Mouse (Mus musculus): ENCODE measurements around the gene Ssb. TPM values are rescaled to one million over a fixed set of nuclear protein-coding genes. Genes with fewer than 3 reads are reported as not detected.
A peak's percentile ranks its signal among the peaks of the same experiment; 100 is the strongest.
"Not testable (repeated sequence)": the region's sequence is repeated elsewhere in the genome, so short reads cannot be mapped to it uniquely, and the experiment has no call there.

The Ssb gene
- total RNA-seq, 2 experiments from 2014 or later: 175 to 188 TPM

DNA sequence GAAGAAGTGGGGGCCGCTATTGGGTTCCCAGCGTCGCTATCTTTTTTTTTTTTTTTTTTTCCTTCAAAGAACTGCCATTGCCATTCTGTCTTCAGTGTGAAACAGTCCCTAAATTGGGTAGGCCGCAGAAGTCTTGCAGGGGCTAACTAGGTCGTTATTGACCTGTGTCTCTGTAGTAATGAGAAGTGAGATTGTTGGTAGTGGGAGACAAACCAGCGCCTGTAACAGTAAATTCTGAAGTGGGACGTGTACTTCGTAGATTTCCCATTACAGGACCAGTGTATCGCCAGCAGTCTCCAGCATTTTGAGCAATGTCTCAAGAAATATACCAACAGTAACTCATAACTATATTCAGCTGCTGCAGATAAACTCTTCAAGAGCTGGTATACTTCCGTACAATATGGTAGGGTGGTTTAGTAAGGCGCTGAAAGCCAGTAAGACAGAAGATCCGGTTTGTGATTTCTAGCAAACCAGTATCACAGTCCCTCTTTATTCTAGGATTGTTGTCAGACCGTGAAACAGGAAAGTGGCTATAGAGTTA is 825 bp downstream of the Ssb start:
- DNase-seq: no peak

DNA sequence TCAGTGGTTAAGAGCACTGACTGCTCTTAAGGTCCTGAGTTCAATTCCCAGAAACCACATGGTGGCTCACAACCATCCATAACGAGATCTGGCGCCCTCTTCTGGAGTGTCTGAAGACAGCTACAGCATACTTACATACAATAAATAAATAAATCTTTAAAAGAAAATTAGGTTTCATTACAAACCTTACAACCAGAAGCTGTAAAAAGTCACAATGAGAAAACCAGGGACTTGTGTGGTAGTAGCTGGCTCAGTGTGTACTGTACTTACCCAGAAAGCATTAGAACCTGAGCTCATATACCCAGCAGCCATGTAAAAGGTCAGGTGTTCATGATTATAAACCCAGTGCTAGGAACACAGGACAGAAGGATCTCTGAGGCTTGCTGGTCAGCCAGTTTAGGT is 22.6 kb downstream of the Ssb start:
- DNase-seq: peak in 1 of 2 experiments; percentile 8

DNA sequence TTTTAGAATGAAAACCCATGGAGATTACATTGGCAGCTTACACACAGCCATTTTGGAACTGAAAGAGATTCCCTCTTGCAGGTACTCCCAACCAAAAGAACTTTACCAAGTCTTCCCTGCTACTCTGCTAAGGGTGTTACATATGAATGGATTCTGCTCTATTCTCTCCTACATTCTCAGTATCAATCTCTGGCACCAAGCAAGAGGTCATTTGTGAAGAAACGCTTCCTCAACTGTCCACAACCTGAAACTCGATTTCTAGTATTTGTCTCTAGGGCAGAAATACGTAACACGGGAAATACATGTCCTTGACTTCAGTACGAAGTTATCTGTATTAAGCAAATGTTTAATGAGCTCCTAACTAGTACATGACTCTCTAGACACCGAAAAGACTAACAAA is 23.2 kb downstream of the Ssb start:
- no peak for DNase-seq

DNA sequence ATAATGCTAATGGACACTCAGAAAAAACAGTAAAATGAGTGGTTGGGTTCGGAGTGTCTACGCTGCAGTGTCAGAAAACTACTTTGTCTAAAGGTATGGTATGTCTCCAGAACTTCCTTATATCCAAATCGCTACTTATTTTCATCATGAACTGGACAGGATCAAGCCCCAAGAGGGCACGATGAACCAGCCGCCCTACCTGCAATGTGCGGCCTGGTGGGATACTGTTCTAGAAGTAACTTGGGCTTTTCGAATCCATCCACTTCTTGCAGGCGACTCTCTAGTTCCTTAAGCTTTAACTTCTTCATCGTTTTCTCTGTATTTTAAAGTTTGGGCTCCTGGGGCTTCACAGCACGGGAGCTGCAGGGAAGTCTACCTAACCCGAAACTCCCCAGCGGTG is 23.7 kb downstream of the Ssb start:
- peak; percentile 2 to 3 for DNase-seq

DNA sequence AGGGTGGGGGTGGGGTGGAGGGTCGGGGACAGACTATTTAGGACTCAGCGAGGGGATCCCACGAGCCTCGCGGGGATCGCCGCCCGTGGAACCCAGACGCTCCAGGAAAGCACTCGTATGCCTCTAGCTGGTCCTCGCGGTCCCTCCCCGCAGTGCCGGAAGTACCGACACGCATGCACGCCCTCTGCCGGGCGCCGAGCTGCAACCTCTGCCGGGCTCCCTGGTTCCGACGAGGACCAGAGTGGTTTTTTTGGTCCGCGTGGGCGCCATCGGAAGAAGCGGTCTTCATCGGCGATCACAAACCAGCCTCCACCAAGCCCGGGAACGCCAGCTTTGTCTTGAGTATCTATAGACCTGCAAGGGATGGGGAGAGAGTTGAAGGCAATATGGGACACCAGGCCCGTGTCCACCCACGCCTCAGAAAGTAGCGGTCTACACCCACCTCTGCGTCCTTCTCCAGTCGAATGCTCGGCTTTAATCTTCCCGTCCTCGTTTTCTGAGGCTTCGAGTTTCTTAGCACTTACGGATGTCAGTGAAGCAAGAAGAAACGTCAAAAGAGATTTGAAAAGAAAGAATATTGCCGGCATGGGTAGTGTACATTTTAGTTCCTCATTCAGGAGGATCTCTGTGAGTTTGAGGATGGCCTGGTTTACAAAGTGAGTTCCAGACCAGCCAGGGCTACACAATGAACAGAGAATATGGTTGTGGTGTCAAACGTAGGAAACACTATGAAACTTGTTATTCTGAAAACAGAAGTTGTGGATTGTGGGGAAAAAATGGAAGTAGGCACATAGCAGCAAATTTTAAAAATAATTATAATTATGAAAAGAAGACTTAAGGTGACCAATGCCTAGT is 24.3 kb downstream of the Ssb start, which contains the start of gene Mettl5:
Gene Mettl5, minus strand, starts transcription at position 165 of the 855 bp plus-strand sequence.
- DNase-seq: peak; percentile 91 to 93

DNA sequence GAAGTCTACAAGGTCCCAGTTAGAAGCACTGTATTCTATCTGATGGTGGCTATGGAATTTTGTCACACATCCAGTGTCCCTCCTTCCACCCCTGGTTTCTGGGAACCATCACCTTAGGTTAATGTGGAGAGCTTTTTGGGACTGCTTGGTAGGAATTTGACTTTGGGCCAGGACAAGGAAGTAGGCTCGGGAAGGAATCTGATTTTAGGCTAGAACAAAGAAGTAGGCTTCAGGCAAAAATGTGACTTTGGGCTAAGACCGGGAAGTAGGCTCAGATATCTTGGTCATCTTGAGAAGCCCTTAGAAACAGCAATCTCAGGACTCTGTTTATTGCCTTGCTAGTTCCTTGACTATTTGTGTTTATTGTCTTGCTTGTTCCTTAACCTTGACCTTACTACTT is 27.6 kb downstream of the Ssb start:
- no peak for DNase-seq

DNA sequence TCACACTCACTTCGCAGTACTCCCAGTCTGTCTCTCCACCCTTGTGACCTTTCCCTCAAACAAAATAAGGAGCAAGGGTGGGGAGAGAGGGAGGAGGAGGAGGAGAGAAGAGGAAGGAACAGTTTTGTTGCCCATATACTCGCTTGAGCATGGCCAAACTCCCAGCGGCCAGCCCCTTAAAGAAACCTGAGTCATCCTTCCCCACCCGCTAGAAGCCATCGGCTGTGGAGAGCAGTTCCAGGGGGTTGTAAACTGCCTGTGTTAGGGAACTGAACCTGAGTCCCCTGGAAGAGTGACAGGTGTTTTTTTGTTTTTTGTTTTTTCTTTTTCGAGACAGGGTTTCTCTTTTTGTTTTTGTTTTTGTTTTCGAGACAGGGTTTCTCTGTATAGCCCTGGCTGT is 29.5 kb downstream of the Ssb start:
- DNase-seq: no peak

DNA sequence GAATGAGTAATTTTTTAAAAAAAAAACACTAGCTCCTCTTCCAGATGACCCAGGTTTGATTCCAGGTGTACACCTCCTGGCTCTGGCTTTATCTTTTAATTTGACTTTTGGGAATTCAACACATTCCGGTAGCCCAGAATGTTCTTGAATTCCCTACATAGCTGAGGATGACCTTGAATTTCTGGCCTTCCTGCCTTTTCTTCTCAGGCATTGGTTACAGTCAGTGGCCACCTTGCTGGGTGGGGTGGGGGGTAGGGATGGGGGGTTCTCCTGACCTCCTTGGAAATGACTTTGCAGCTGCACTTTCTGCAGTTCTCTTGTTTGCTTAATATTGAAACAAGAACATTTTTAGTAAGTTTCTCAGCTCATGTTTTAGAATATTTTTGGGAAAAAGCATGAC is 31.8 kb downstream of the Ssb start:
- no peak for DNase-seq

DNA sequence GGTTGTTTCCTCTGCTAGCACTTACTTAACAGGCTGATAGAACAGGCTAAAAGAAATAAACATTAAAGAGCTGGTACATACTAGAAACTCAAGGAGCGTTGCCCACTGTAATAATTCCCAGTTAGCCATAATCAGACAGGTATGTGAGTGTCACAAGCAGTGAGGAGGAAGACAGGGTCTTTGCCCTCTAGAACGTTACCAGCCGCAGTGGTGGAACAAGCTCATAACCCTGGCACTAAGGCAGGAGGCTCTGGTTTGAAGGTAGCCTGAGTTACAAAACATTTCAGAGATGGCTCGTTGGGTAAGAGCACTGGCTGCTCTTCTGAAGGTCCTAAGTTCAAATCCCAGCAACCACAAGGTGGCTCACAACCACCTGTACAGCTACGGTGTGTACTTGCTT is 32.5 kb downstream of the Ssb start:
- DNase-seq: no peak

DNA sequence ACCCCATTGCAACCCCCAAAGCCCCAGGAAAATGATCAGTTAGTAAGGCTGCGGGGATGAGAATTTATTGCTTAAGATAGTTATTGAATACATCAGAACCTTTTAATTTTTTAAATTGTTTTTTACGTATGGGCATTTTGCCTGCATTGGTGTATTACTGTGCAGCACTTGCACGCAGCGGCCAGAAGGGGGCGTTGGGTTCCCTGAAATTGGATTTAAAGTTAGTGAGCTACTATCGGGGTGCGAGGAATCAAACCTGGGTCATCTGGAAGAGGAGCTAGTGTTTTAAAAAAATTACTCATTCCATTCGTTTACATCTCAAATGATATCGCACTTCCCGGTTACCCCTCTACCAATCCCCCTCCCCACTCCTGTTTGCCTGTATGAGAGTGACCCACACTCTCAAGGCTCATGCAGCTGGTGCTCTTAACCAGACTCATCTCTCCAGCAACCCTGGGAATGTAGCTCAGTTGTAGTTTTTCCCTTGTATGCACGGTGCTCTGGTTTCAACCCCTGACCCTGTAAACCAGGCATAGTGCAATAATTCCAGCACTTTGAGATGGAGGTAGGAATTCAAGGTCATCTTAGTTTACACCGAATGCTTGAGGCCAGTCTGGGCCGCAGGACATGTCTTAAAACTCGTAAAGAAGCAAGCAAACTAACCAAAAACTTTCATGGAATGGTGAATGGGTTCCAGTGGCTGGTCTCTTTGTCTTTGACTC is 34.3 kb downstream of the Ssb start:
- DNase-seq: peak in 1 of 2 experiments; percentile 10

DNA sequence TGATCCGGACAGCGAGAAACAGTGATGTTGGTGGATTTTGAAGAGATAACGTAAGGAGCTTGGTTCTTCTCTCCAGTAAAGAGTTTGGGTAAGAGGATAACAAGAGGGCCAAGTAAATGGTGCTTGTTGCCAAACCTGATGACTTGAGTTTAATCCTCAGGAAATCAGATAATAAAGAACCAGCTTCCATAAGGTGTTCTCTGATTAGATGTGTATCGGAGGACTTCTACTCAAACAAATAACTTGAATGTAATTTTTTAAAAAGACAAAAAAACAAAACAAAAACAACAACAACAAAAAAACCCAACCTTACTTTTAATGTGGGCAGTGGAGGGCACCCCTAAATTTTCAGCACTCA is 34.8 kb downstream of the Ssb start:
- no peak for DNase-seq

DNA sequence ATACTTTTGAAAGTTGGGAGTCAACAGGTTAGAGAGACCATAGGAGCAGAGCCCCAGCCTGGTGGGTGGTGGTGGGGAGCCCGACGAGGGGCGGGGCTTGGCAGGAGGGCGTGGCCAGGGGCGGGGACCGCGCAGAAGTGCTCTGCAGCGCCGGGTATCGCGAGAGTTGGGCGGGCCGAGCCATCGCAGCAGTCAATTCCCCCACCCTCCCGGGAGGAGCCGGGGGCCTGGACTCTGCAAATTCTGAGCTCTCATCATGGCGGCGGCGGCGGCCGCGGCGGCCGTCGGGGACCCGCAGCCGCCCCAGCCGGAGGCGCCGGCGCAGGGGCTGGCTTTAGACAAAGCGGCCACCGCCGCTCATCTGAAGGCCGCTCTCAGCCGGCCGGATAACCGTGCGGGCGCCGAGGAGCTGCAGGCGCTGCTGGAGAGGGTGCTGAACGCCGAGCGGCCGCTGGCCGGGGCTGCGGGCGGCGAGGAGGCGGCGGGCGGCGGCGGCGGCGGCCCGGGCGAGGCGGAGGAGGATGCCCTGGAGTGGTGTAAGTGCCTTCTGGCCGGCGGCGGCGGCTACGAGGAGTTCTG is 35.8 kb downstream of the Ssb start, which contains the start of gene Ubr3:
Gene Ubr3, plus strand, starts transcription at position 208 of the 579 bp plus-strand sequence.
- DNase-seq: peak; percentile 99 to 100

DNA sequence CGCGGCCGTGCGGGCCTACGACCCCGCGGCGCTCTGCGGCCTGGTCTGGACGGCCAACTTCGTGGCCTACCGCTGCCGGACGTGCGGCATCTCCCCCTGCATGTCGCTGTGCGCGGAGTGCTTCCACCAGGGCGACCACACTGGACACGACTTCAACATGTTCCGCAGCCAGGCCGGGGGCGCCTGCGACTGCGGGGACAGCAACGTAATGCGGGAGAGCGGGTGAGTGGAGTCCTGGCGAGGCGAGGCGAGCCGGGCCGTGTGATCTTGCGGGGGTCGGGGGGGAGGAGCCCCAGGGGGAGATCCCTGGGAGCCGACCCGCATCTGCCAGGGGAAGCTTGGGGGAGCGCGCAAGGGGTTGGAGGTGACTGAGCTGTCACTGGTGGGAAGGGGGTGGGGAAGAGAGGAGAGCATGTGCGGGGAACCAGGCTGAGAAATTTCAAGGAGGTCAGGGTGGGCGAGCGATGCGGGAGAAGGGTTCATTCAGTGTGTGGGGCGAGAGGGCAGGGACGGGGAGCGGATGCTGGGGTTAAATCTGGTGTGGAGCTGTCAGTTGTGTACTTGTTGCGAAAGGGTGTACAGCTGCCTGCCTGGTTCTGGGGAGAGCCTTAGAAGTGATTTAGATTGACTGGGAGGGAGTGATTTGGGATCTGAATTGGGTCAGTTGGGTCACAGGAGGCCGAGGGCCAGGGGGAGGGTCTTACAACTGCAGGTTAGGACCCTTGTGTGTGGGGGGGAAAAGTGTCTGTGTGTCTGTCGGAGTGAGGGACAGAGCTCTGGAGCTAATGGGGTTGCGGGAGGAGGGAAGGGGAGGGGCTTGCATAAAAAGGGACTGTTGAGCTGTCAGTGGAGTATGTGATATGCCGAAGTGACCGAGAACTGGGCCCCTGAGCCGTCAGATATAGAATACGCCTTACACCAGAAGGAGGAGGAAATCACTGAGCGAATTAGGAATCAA is 36.5 kb downstream of the Ssb start:
- peak; percentile 69 to 83 for DNase-seq

DNA sequence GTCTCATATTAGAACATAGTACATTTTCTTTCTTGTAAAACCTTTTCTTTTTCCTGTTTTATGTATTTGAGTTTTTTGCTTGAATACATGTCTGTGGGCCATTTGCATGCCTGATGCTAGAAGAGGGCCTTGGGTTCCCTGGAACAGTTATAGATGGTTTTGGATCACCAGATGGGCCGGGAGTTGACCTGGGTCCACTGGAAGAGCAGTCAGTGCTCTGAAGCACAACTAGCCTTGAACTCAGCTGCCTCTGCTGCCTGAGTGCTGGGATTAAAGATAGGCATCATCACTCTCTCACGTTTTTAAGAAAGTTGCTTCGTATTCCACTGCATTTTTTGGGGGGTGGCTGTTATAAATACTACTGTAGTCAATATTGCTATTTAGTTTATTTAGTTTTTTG is 42.2 kb downstream of the Ssb start:
- no peak for DNase-seq

DNA sequence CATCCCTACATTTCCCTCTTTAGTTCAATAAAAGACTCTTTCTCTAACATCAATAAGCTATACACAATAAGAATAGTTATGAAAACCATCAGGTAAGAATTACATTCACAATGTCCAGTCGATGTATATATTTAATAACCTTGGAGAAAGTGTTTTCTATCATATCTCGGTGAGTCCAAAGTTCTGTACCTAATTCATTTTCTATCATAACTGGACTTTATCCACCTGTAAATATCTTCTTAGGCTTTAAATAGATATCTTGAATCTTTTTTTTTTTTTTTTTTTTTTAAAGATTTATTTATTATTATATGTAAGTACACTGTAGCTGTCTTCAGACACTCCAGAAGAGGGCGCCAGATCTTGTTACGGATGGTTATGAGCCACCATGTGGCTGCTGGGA is 46.0 kb downstream of the Ssb start:
- not testable (repeated sequence) for DNase-seq

DNA sequence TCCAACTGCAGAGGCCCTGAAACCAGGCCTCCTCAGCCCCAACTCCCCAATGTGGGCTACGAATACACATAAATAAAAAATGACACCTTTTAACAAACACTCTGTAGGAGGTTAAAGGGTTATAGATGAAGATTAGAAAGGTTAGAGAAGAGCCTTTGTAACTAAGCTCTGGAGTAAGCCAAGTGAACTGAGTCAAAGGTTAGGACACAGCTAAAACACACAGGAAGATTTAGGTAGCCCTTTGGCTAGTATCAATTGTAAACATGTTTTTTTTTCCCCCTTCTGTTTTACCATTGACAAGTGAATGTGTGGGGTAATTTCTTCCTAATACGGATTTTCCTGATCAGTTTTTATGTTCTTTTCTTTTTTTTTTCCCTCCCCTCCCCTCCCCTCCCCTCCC is 51.4 kb downstream of the Ssb start:
- DNase-seq: no peak

DNA sequence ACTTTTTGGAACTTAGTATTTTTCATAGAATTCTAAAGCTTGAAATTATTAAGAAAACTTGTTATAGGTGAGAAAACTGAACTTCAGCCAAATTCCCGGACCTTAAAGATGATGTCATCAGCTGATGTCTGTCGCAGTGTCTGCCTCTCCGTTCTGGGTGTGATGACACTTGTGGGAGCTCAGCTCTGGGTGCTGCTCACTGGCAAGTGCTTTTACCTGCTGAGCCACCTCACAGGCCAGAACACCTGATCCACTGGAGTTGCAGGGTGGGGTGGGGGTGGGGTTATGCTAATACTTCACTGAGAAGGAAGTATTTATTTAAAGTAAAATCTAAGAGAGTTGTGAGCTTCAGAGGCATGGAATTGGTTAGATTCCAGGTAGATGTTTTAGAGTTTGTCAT is 55.9 kb downstream of the Ssb start:
- no peak for DNase-seq
